Mouse (Mus musculus) bone marrow, adult 2 months (tissue): ENCODE results near the gene Nav2.

Source experiments
- CTCF ChIP-seq: fragments of 200-500 bp; IDR thresholded peaks from 2 replicates; pipeline ENCODE4 v1.5.1; 2011; ENCODE audit warnings: low read length, control low read depth; ENCODE audit not compliant: control insufficient read depth, insufficient read depth
- POLR2A ChIP-seq: fragments of 200-500 bp; IDR thresholded peaks from 2 replicates; pipeline ENCODE4 v1.6.1; 2011; ENCODE audit warnings: low read depth, mild to moderate bottlenecking, control low read depth, low read length, borderline replicate concordance; ENCODE audit not compliant: control insufficient read depth

- no peak for TF ChIP-seq CTCF
- TF ChIP-seq POLR2A = no peak
These were observed 89.6 kb downstream of the Nav2 start for GRCm38 (mm10) chr7:48998097-48998496.
